Mouse (Mus musculus) splenic B cell, adult 2 months (primary cell): ENCODE data around the gene Wdtc1.
A peak's percentile ranks its signal among the peaks of the same experiment; 100 is the strongest.

Experiments
- DNase-seq: peaks from one replicate; pipeline ENCODE4 v3.0.0-alpha.2; 2011; ENCODE audit warnings: low read depth, low spot score
- H3K27me3 ChIP-seq: 2 replicates; pipeline ENCODE4 v1.6.1; 2012; ENCODE audit warnings: mild to moderate bottlenecking, low read length, moderate library complexity, mixed read lengths; ENCODE audit not compliant: control insufficient read depth, poor library complexity, insufficient read depth, severe bottlenecking
- H3K36me3 ChIP-seq: 2 replicates; pipeline ENCODE4 v1.6.1; 2012; ENCODE audit warnings: mild to moderate bottlenecking, low read length, moderate library complexity, mixed read lengths; ENCODE audit not compliant: control insufficient read depth, poor library complexity, insufficient read depth, severe bottlenecking

Wdtc1 gene

GRCm38 (mm10) chr4:133353367-133354365 lies at the start of gene Wdtc1:
Gene Wdtc1, minus strand, starts transcription at chr4:133353481.
- Histone ChIP-seq H3K36me3 (no peaks in the 10 kb centered on the region), H3K27me3 (no peaks in the 10 kb centered on the region)
- no peak for DNase-seq

DNA sequence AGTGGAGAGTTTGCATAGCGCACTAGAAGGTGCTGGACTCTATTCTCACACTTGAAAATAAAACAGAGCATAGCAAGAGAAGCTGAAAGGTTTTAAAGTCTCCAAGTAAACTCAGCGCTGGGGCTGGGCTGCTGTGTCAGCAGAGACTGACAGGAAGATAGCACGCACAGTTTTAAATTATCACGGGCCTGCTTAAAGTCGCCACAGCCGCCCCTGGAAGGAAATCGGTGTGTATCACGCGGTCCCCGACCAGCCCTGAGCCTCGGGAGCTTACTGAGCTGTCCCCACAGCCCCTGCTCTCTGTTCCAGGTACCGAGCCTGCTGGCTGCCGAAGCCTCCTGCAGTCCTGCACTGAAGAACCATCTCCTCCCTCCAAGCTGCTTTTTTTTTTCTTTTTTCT lies 48.7 kb upstream of the Wdtc1 start:
- DNase-seq: no peak
- H3K27me3 ChIP-seq: no peaks in the 10 kb centered on the region

GRCm38 (mm10) chr4:133400098-133400497 lies 46.8 kb upstream of the Wdtc1 start:
- Histone ChIP-seq H3K36me3 (peaks cover 4% of the 10 kb centered on the region), H3K27me3 (no peaks in the 10 kb centered on the region)
- no peak for DNase-seq

More for the DNA sequence above, 48.7 kb upstream of the Wdtc1 start:
- peaks cover 4% of the 10 kb centered on the region for H3K36me3 ChIP-seq

GRCm38 (mm10) chr4:133399509-133399908 lies 46.2 kb upstream of the Wdtc1 start:
- peaks cover 2% of the 10 kb centered on the region for H3K36me3 ChIP-seq
- no peak for DNase-seq
- H3K27me3 ChIP-seq: no peaks in the 10 kb centered on the region

GRCm38 (mm10) chr4:133398619-133399018 lies 45.3 kb upstream of the Wdtc1 start:
- DNase-seq: no peak
- H3K36me3 ChIP-seq: peaks cover 2% of the 10 kb centered on the region
- no peaks in the 10 kb centered on the region for H3K27me3 ChIP-seq

GRCm38 (mm10) chr4:133397961-133398360 lies 44.7 kb upstream of the Wdtc1 start:
- Histone ChIP-seq H3K27me3 (no peaks in the 10 kb centered on the region), H3K36me3 (no peaks in the 10 kb centered on the region; the same call in 1 of the 2 replicates)
- DNase-seq: peak; percentile 48

GRCm38 (mm10) chr4:133397299-133397698 lies 44.0 kb upstream of the Wdtc1 start:
- H3K27me3 ChIP-seq: no peaks in the 10 kb centered on the region
- no peaks in the 10 kb centered on the region; the same call in 1 of the 2 replicates for H3K36me3 ChIP-seq
- no peak for DNase-seq

- H3K36me3 ChIP-seq: no peaks in the 10 kb centered on the region; the same call in 1 of the 2 replicates
- no peak for DNase-seq
- H3K27me3 ChIP-seq: no peaks in the 10 kb centered on the region
Measured at GRCm38 (mm10) chr4:133396079-133396478, 42.8 kb upstream of the Wdtc1 start.

DNA sequence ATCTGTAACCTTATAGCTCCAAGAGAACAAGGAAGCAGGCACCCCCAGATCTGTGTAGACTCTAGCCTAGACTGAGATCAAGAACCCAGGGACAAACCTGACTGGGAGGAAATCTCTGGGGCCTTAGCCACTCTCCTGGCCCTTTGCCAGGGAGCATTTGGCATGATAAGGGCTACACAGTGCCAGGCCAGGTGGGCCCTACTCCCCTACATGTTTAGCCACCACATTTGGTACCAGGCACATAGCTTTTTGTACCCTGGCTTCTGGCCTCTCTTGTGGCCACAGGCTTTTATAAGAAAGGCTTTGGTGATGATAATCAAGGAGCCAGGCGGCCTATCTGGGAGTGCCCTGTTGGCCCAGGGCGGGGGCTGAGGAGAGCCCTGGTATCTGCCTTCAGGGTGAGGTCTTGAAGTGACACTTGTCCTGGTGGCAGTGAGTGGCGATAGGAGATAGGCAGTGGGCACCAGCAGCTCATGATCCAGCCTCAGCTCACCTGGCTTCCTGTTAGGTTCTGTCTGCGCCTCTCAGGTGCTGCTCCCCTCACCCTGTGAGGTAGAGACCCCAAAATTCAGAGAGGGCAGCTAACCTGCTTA lies 41.8 kb upstream of the Wdtc1 start:
- no peaks in the 10 kb centered on the region for H3K27me3 ChIP-seq
- DNase-seq: no peak
- H3K36me3 ChIP-seq: no peaks in the 10 kb centered on the region; the same call in 1 of the 2 replicates

DNA sequence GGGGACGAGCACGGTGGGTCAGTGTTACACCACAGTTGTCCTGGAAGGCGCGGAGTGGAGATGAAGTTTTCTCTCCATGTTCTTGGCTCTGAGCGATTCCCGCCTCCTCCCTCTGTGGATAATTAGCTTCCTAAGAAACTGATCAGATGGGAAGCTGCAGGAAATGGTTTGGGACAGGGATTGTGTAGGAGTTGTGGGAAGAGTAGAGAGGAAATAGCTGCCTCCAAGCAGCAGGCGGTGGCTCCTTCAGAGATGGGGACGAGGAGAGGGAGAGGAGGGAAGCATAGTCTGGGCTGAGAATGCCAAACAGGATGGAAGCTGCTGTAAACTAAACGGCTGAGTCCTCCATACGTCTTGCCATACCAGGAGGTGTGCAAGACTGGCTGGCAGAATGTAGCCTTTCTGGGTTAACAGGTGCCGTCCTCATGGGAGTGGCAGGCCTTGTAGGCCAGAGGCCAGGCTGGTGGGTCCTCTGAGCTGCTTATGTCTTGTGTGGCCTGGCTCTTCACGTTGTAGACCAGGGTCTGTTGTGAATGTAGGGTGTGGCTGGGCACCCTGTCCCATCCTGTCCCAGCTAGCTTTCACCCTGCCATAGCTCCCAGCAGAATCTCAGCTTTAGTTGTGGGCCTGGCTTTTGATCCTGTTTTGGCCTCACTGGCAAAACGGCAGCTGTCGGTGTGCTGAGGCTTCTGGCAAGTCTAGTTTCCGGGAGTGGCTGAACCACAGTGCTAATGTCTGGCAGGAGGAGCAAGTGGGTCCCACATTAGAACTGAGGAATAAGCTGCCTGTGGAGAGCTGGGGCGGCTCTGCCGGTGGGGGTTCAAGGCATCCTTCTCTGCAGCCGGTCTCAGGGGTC lies 38.1 kb upstream of the Wdtc1 start:
- Histone ChIP-seq H3K27me3 (no peaks in the 10 kb centered on the region), H3K36me3 (no peaks in the 10 kb centered on the region; the same call in 1 of the 2 replicates)
- no peak for DNase-seq

DNA sequence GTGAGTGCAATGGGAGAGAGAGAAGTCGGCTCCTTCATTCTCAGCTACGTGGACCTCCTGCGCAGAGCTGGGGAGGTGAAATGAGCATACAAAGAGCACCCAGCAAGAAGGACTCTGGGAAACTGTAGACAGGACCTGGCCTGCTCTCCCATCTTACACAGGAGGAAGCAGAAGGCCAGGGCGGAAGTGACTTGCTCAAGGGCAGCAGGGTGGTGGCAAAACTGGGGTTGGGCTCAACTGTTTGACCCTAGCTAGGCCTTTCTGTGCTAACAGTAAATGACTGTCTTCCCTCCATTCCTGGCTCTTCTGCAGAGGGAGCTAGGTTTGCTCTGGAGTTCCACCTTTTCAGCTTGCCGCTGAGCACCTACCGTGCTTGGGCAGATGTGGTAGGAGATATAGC lies 37.3 kb upstream of the Wdtc1 start:
- no peak for DNase-seq

DNA sequence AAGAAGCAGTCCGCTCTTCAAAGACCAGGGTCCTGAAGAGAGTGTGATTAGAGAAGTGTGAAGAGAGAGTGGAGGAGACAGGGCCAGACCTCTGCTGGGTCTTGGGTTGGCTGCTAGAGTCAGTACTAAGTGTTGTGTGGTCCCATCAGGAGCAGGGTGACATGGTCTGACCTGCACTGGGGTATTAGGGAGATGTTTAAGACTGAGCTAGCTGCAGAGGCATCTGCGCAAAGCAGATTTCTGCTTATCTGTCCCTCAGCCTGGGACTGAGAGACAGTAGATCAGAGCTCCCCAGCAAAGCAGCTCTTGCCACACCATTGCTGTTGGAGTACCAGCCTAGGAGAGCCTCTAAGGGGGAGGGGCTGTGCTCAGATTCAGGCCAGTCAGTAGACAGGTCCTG lies 36.8 kb upstream of the Wdtc1 start:
- DNase-seq: no peak

More for the DNA sequence above, 37.3 kb upstream of the Wdtc1 start:
- Histone ChIP-seq H3K27me3 (no peaks in the 10 kb centered on the region), H3K36me3 (no peaks in the 10 kb centered on the region; the same call in 1 of the 2 replicates)

GRCm38 (mm10) chr4:133388781-133389552 lies 35.7 kb upstream of the Wdtc1 start:
- Histone ChIP-seq H3K36me3 (no peaks in the 10 kb centered on the region), H3K27me3 (no peaks in the 10 kb centered on the region)
- DNase-seq: no peak

More for the DNA sequence above, 36.8 kb upstream of the Wdtc1 start:
- Histone ChIP-seq H3K27me3 (no peaks in the 10 kb centered on the region), H3K36me3 (no peaks in the 10 kb centered on the region; the same call in 1 of the 2 replicates)

DNA sequence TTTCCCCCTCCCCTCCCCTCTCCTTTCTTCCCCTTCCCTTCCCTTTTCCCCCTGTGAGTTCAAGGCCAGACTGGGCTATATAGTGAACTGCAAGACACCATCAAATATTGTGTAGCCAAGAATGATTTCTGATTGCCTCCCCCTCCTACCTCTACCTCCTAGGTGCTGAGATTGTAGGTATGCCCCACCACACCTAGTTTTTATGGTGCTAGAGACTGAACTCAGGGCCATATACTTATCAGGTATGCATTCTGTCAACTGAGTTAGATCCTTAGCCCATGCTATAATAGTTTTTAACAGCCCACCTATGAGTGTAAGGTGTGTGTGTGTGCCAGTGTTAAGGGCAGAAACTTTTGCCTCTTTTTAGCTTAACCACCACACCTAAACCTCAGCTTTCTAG lies 33.8 kb upstream of the Wdtc1 start:
- Histone ChIP-seq H3K27me3 (no peaks in the 10 kb centered on the region), H3K36me3 (no peaks in the 10 kb centered on the region)
- DNase-seq: no peak
